Mouse (Mus musculus): ENCODE measurements around the gene Myo3b. TPM values are rescaled to one million over a fixed set of nuclear protein-coding genes. Genes with fewer than 3 reads are reported as not detected.

The Myo3b gene
- polyA plus RNA-seq, 1 experiment = 0.04 TPM

DNA sequence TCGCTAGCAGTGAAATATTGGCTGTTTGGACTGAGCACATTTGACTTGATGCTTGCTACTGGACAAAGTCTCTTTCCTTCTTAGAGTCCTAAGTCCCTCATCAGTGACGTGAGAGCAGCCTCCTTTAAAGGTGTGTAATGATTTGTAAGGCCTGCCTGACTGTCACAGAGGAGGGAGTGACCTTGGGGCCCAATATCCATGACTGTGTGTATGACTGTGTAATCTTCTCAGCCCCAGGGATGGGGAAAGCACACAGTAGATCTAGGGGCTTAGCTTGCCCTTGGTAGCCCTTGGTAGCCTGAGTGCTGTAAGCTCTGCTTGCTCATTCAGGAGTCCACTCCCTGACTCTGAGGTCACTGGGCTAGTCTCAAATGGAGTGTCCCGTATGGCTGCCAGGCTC, 276.8 kb downstream of the Myo3b start:
- H3K36me3 ChIP-seq (ENCODE audit: control insufficient read depth, insufficient read depth) = no peaks in the 10 kb centered on the region
- H3K4me3 ChIP-seq = no peak overlapping the region
- no peak overlapping the region for H3ac ChIP-seq (ENCODE audit: control insufficient read depth, insufficient read length)
- H3K79me2 ChIP-seq (ENCODE audit: control insufficient read depth, insufficient read depth) = no peaks in the 10 kb centered on the region
- peaks cover 5% of the 10 kb centered on the region for H3K27me3 ChIP-seq (ENCODE audit: control insufficient read depth, insufficient read depth, insufficient read length)
- TF ChIP-seq REST (IDR thresholded peaks at IDR 0.05; ENCODE audit: insufficient read depth, insufficient read length) (no peak), TCF3 (IDR thresholded peaks at IDR 0.05; ENCODE audit: insufficient read length, low read depth) (no peak), MYOG (IDR thresholded peaks at IDR 0.05; ENCODE audit: control insufficient read depth in 1 of 3, insufficient read depth in 1 of 3, insufficient read length in 2 of 3, low read depth in 2 of 3) (no peak), CEBPB (IDR thresholded peaks at IDR 0.05; ENCODE audit: insufficient read depth, poor library complexity, severe bottlenecking) (no peak), E2F4 (IDR thresholded peaks at IDR 0.05; ENCODE audit: insufficient read depth) (no peak), SRF (IDR thresholded peaks at IDR 0.05; ENCODE audit: control insufficient read depth, insufficient read length, low read depth) (no peak), POLR2AphosphoS2 (IDR thresholded peaks at IDR 0.05; ENCODE audit: insufficient read length, low read depth) (no peak), TCF12 (IDR thresholded peaks at IDR 0.05; ENCODE audit: insufficient read depth, poor library complexity, severe bottlenecking) (no peak)
- H3K4me2 ChIP-seq (ENCODE audit: low read depth) = no peak overlapping the region

DNA sequence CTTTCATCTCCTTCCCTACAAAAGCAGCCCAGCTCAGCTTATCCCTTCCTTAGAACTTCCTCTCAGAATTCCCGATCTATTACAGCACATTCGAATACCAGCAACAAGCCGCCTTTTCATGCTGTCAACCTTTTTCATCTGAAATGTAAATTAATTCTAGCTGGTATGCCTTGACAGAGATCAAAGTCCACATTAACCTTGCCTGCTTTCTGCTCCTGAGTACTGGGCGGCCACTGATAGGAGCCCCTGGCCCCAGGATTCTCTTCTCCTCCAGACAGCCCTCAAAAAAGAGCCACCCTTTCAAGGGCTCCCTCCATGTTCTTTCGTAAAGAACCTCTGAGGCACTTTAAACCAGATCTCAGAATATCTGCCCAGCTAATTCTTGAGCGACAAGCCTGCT, 278.9 kb downstream of the Myo3b start:
- Histone ChIP-seq H3K79me2 (ENCODE audit: control insufficient read depth, insufficient read depth) (no peaks in the 10 kb centered on the region), H3ac (ENCODE audit: control insufficient read depth, insufficient read length) (no peak overlapping the region), H3K27me3 (ENCODE audit: control insufficient read depth, insufficient read depth, insufficient read length) (peaks cover 5% of the 10 kb centered on the region), H3K4me3 (no peak overlapping the region), H3K4me2 (ENCODE audit: low read depth) (no peak overlapping the region), H3K36me3 (ENCODE audit: control insufficient read depth, insufficient read depth) (no peaks in the 10 kb centered on the region)
- TF ChIP-seq E2F4 (IDR thresholded peaks at IDR 0.05; ENCODE audit: insufficient read depth) (no peak), USF1 (IDR thresholded peaks at IDR 0.05; ENCODE audit: low read depth) (no peak), POLR2A (IDR thresholded peaks at IDR 0.05; ENCODE audit: insufficient read length, low read depth) (no peak), MAX (IDR thresholded peaks at IDR 0.05; ENCODE audit: low read depth) (no peak), SRF (IDR thresholded peaks at IDR 0.05; ENCODE audit: control insufficient read depth, insufficient read length, low read depth) (no peak), MYOD1 (IDR thresholded peaks at IDR 0.05; ENCODE audit: control insufficient read depth in 1 of 3, insufficient read length in 2 of 3, low read depth in 2 of 3) (no peak), MYOG (IDR thresholded peaks at IDR 0.05; ENCODE audit: control insufficient read depth in 1 of 3, insufficient read depth in 1 of 3, insufficient read length in 2 of 3, low read depth in 2 of 3) (no peak), CEBPB (IDR thresholded peaks at IDR 0.05; ENCODE audit: insufficient read depth, poor library complexity, severe bottlenecking) (no peak), TCF12 (IDR thresholded peaks at IDR 0.05; ENCODE audit: insufficient read depth, poor library complexity, severe bottlenecking) (no peak)

DNA sequence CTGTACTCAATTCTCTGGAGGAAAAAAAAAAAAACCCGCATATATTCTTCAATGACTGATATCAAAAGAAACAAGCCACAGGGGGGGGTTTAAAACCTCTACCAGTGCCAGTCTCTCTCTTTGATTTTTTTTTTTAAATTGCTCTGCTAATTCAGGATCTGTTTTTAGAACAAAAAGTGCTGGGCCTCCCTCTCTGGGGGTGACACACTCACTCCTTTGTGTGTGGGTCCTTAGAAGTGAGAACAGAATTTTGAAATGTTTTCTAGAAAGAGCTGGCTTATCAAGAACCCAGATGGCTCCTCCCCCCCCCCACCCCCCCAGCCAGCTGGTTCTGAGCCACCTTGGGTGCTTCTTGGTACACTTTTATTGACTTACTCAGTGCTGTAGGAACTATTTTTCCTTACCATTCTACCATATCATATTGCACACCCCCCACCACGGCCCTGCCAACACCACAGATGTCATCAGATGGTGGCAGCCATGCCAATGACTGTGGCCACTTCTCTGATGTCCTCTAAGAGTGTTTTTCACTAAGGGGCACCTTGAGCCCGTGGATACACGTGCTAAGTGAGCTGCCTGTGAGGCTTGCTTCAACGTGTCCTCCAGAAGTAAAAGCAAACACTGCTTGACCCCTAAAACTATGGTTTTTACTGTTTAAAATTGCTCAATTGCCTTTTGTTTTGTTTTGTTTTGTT, 280.1 kb downstream of the Myo3b start:
- H3K27me3 ChIP-seq (ENCODE audit: control insufficient read depth, insufficient read depth, insufficient read length) = peaks cover 5% of the 10 kb centered on the region
- no peaks in the 10 kb centered on the region for H3K36me3 ChIP-seq (ENCODE audit: control insufficient read depth, insufficient read depth)
- H3K4me3 ChIP-seq = no peak overlapping the region
- H3ac ChIP-seq (ENCODE audit: control insufficient read depth, insufficient read length) = no peak overlapping the region
- H3K79me2 ChIP-seq (ENCODE audit: control insufficient read depth, insufficient read depth) = no peaks in the 10 kb centered on the region
- TF ChIP-seq REST (IDR thresholded peaks at IDR 0.05; ENCODE audit: insufficient read depth, insufficient read length) (no peak), SRF (IDR thresholded peaks at IDR 0.05; ENCODE audit: control insufficient read depth, insufficient read length, low read depth) (no peak), E2F4 (IDR thresholded peaks at IDR 0.05; ENCODE audit: insufficient read depth) (no peak), USF1 (IDR thresholded peaks at IDR 0.05; ENCODE audit: low read depth) (no peak), MYOG (IDR thresholded peaks at IDR 0.05; ENCODE audit: control insufficient read depth in 1 of 3, insufficient read depth in 1 of 3, insufficient read length in 2 of 3, low read depth in 2 of 3) (no peak), TCF3 (IDR thresholded peaks at IDR 0.05; ENCODE audit: insufficient read length, low read depth) (no peak), TCF12 (IDR thresholded peaks at IDR 0.05; ENCODE audit: insufficient read depth, poor library complexity, severe bottlenecking) (no peak), MYOD1 (IDR thresholded peaks at IDR 0.05; ENCODE audit: control insufficient read depth in 1 of 3, insufficient read length in 2 of 3, low read depth in 2 of 3) (no peak), CEBPB (IDR thresholded peaks at IDR 0.05; ENCODE audit: insufficient read depth, poor library complexity, severe bottlenecking) (no peak), POLR2AphosphoS2 (IDR thresholded peaks at IDR 0.05; ENCODE audit: insufficient read length, low read depth) (no peak), POLR2A (IDR thresholded peaks at IDR 0.05; ENCODE audit: insufficient read length, low read depth) (no peak), MAX (IDR thresholded peaks at IDR 0.05; ENCODE audit: low read depth) (no peak)
- no peak overlapping the region for H3K4me2 ChIP-seq (ENCODE audit: low read depth)

DNA sequence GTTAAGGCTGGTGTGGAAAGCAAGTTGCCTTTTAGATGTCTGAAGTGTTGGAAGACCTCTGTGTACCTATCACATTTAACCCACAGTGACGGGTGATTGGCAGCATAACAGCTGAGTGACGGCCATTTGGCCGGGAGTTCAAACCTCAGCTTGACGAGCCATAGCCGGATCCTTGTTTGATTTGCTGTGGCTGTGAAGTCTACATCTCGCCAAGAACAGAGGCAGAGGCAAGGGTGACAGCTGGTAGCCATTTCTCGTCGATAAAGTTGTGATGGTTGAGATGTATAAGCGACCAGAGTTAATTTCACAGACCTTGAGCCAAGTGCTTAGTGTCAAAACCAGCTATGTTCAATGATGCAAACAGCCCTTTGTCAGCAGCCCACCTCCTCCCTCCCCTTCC, 283.8 kb downstream of the Myo3b start:
- Histone ChIP-seq H3K4me2 (ENCODE audit: low read depth) (no peak overlapping the region), H3K27me3 (ENCODE audit: control insufficient read depth, insufficient read depth, insufficient read length) (no peaks in the 10 kb centered on the region), H3ac (ENCODE audit: control insufficient read depth, insufficient read length) (no peak overlapping the region), H3K79me2 (ENCODE audit: control insufficient read depth, insufficient read depth) (no peaks in the 10 kb centered on the region), H3K4me3 (no peak overlapping the region), H3K36me3 (ENCODE audit: control insufficient read depth, insufficient read depth) (no peaks in the 10 kb centered on the region)
- no peak for TF ChIP-seq MYOG (IDR thresholded peaks at IDR 0.05; ENCODE audit: control insufficient read depth in 1 of 3, insufficient read depth in 1 of 3, insufficient read length in 2 of 3, low read depth in 2 of 3)
- no peak for TF ChIP-seq USF1 (IDR thresholded peaks at IDR 0.05; ENCODE audit: low read depth)
- TF ChIP-seq SRF (IDR thresholded peaks at IDR 0.05; ENCODE audit: control insufficient read depth, insufficient read length, low read depth) = no peak

DNA sequence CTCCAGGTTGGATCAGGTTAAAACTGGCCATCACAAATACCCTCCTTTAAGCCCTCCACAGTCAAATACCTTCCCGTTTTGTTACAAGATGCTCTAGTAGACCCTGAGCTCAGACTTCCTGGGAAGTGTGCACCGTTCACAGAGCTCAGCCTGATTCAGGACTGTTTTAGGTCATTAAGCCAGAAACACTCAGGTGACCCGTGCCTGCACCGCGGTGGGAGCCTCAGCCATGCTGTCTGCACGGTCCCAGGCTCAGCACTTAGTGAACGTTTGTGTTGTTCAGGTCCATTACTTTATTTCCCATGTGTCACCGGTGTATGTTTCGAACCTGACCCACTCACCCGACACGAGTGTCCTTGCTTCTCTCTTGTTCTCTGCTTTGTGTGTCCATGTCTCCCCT, 288.7 kb downstream of the Myo3b start:
- TF ChIP-seq MYOD1 (IDR thresholded peaks at IDR 0.05; ENCODE audit: control insufficient read depth in 1 of 3, insufficient read length in 2 of 3, low read depth in 2 of 3) (no peak), CEBPB (IDR thresholded peaks at IDR 0.05; ENCODE audit: insufficient read depth, poor library complexity, severe bottlenecking) (no peak), USF1 (IDR thresholded peaks at IDR 0.05; ENCODE audit: low read depth) (no peak), MYOG (IDR thresholded peaks at IDR 0.05; ENCODE audit: control insufficient read depth in 1 of 3, insufficient read depth in 1 of 3, insufficient read length in 2 of 3, low read depth in 2 of 3) (no peak), MAX (IDR thresholded peaks at IDR 0.05; ENCODE audit: low read depth) (no peak), REST (IDR thresholded peaks at IDR 0.05; ENCODE audit: insufficient read depth, insufficient read length) (no peak), TCF12 (IDR thresholded peaks at IDR 0.05; ENCODE audit: insufficient read depth, poor library complexity, severe bottlenecking) (no peak), SRF (IDR thresholded peaks at IDR 0.05; ENCODE audit: control insufficient read depth, insufficient read length, low read depth) (no peak)
- Histone ChIP-seq H3ac (ENCODE audit: control insufficient read depth, insufficient read length) (no peak overlapping the region), H3K4me2 (ENCODE audit: low read depth) (no peak overlapping the region), H3K4me3 (no peak overlapping the region), H3K36me3 (ENCODE audit: control insufficient read depth, insufficient read depth) (no peaks in the 10 kb centered on the region), H3K79me2 (ENCODE audit: control insufficient read depth, insufficient read depth) (no peaks in the 10 kb centered on the region), H3K27me3 (ENCODE audit: control insufficient read depth, insufficient read depth, insufficient read length) (no peaks in the 10 kb centered on the region)

Measured in myocyte (in vitro differentiated cells).